Mouse (Mus musculus) right cerebral cortex, postnatal 4 days (tissue): Measurements from ENCODE around the gene Atg2b.

ENCODE experiments used
- DNase-seq: peaks from one replicate; pipeline ENCODE4 v3.0.0-alpha.2; 2022

The Atg2b gene

GRCm38 (mm10) chr12:105678762-105679161 lies 6.2 kb downstream of the Atg2b start:
- DNase-seq = no peak

- no peak for DNase-seq
Observed at GRCm38 (mm10) chr12:105678211-105678610, 6.8 kb downstream of the Atg2b start.

- DNase-seq = no peak
Observed at GRCm38 (mm10) chr12:105676274-105676673, 8.7 kb downstream of the Atg2b start.

GRCm38 (mm10) chr12:105655850-105656249 lies 29.2 kb downstream of the Atg2b start:
- no peak for DNase-seq

- DNase-seq = no peak
Observed at GRCm38 (mm10) chr12:105642770-105643321, 42.2 kb downstream of the Atg2b start.

- no peak for DNase-seq
Observed at GRCm38 (mm10) chr12:105637554-105637953, 47.5 kb downstream of the Atg2b start.

- peak; percentile 19 for DNase-seq
Observed at GRCm38 (mm10) chr12:105636551-105636950, 48.5 kb downstream of the Atg2b start.

- DNase-seq = no peak
Observed at GRCm38 (mm10) chr12:105634374-105635067, 50.5 kb downstream of the Atg2b start.

GRCm38 (mm10) chr12:105625798-105626197 lies 59.2 kb downstream of the Atg2b start:
- no peak for DNase-seq

- no peak for DNase-seq
Observed at GRCm38 (mm10) chr12:105622981-105623539, 62.0 kb downstream of the Atg2b start.

- no peak for DNase-seq
Observed at GRCm38 (mm10) chr12:105622048-105622447, 63.0 kb downstream of the Atg2b start.

GRCm38 (mm10) chr12:105613559-105613958 lies 71.5 kb downstream of the Atg2b start:
- DNase-seq = no peak

GRCm38 (mm10) chr12:105611748-105612147 lies 73.3 kb downstream of the Atg2b start:
- DNase-seq = peak; percentile 88

- no peak for DNase-seq
Observed at GRCm38 (mm10) chr12:105611045-105611444, 74.0 kb downstream of the Atg2b start.

GRCm38 (mm10) chr12:105606881-105607280 lies 78.1 kb downstream of the Atg2b start:
- DNase-seq = no peak

GRCm38 (mm10) chr12:105605212-105605611 lies 79.8 kb downstream of the Atg2b start:
- no peak for DNase-seq

GRCm38 (mm10) chr12:105603904-105604303 lies 81.1 kb downstream of the Atg2b start:
- DNase-seq = no peak

- no peak for DNase-seq
Observed at GRCm38 (mm10) chr12:105602581-105603210, 82.3 kb downstream of the Atg2b start, which contains the start of gene Bdkrb1. Gene Bdkrb1 (plus strand): TSS chr12:105603085.

- DNase-seq = no peak
Observed at GRCm38 (mm10) chr12:105601586-105601985, 83.4 kb downstream of the Atg2b start.

GRCm38 (mm10) chr12:105599098-105599497 lies 85.9 kb downstream of the Atg2b start:
- no peak for DNase-seq

- no peak for DNase-seq
Observed at GRCm38 (mm10) chr12:105598503-105598902, 86.5 kb downstream of the Atg2b start.

- no peak for DNase-seq
Observed at GRCm38 (mm10) chr12:105597135-105597534, 87.9 kb downstream of the Atg2b start.

GRCm38 (mm10) chr12:105593471-105593870 lies 91.5 kb downstream of the Atg2b start:
- DNase-seq = no peak

GRCm38 (mm10) chr12:105592361-105592761 lies 92.7 kb downstream of the Atg2b start:
- DNase-seq = no peak
